Mouse (Mus musculus) right cerebral cortex, postnatal 10 days (tissue): ENCODE measurements at regions not wholly inside any gene's neighbourhood (a gene's known extent, or its start where the extent isn't known, plus 50 kb on each side); places are given as distances from the start of the nearest gene placed in this dataset.

Experiments
- DNase-seq, 2 experiments: peaks; one replicate each; pipeline ENCODE4 v3.0.0; 2021; ENCODE audit warnings: low spot score in 2 of 2

DNA sequence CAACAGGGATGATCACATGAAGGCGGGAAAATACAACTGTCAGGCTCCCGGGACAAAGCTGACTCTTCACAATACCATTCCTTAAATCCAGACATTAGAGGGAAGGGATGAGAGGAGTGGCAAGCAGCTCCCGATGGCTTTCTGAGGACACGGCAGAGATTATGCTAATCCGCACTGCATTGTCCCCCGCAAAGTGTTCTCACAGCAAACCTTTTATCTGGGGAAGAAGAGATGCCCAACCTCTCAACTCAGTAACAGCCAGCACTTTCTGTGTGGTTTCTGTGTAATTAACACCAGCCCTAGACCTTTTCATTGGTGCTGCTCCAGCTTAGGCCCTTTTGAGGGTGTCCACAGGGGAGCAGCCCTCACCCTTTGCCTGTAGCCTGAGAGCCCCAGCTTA is 137.9 kb downstream of the Barhl2 start:
- DNase-seq = no peak

DNA sequence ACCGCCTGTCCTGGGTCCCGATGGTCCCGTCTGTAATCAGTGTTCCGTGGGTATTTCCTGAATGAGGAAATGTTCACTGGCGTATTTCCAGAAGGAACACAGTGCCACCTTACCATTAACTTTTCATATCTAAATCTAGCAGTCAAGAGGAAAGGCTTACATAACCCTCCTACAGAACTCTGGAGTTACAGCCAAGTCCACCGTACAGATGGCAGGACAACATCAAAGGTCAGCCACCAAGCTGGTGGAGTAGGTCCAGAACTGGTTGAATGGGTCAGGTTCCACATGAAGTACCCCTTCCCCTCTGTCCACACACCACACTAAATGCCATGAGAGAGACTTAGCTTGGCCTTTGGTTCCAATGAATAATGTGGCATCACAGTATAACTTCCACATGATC is 139.7 kb downstream of the Barhl2 start:
- no peak for DNase-seq

- DNase-seq = no peak
Observed at GRCm38 (mm10) chr5:106313874-106314273, 144.1 kb downstream of the Barhl2 start.

DNA sequence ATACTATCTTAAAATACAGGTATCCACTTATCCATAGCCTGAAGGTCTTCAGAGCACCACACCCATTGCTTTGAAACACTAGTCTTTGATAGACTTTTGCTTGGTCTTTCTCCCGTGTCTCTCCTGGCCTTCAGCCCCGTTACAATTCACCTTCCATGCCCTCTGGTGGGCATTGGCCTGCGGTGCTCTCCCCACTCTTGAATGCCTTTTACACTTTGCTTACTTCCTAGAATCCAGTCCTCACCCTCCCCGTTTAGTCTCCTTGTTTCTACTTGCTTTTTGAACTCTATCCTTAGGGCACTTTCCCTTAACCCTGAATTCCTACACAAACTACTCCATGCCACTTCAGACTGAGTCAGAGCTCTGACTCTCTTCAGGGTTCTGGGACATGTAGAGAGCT is 156.6 kb downstream of the Barhl2 start:
- DNase-seq = no peak

GRCm38 (mm10) chr5:106296721-106297120 is 161.2 kb downstream of the Barhl2 start:
- no peak for DNase-seq

GRCm38 (mm10) chr5:106295993-106296392 is 162.0 kb downstream of the Barhl2 start:
- DNase-seq = no peak

DNA sequence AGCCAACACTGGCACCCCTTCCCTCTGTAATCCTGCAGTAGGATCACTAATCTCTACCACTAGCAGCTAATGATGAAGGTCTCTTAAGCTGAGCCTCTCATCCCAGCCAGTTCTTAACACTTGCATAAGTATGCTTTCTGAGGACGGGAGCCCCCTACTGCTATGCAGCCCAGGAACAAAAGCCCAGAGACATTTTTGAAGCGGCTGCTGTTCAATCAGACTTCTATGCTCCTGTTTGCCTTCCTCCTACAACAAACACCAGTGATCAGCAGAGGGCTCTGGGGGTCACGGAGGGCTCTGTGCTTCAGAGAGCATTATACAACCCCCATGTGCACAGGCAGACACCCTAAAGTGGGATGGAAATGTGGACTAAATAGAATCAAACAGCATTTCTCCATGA is 162.4 kb downstream of the Barhl2 start:
- no peak for DNase-seq

DNA sequence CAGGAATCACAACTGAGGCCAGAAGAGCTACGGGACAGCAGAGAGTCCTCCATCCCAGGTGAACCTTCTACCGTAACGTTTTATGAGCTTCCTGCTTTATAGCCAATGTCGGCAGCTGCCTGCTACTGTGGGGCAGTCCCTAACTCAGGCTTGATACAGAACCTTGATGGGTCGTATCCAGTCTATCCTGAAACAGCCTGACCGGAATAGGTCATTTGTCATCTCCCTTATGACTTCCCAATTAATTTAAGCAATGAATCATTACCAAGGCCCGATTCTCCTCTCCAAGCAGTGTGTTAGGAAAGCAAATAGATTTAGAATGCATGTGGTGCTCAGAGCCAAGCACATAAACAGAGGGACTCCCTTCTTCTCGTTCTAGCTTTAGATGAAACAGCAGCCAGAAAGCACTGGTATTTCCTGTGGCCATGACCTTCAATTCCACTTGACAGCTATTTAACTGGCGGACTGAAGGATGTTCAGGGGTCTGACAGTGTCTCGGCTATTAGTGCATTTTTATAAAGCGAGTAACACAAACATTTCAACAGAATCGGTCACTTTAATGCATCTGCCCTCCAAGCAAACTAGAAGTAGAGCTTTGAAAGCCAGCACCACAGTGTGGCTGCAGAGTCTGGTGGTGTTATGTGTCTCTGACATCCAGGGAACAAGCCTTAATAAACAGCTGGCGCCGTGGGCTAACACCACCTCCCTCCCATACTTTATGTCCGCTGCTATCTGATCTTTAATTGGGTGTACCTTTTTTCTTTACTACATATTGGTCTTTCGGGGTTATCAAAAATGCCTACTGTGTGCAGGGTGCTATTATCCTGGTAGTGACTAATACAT is 165.4 kb downstream of the Barhl2 start:
- no peak for DNase-seq

DNA sequence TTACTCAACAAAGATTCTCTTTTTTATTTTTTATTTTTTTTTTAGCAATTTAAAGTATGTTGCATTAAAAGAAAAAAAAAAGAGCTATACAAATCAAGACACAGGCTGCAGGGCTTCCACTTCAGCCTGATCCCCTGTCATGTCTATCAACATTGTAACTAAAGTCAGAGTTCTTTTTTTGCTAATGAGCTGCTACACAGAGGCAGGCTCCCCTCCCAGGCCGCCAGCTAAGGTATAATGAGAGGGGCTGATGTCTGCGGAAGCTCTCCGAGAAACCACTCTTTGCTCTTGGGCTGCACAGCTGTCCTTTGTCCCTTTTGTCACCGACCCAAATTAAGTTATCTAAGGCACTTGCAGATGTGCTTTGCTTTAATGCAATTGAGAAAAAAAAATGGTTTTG is 172.8 kb downstream of the Barhl2 start:
- DNase-seq = no peak

DNA sequence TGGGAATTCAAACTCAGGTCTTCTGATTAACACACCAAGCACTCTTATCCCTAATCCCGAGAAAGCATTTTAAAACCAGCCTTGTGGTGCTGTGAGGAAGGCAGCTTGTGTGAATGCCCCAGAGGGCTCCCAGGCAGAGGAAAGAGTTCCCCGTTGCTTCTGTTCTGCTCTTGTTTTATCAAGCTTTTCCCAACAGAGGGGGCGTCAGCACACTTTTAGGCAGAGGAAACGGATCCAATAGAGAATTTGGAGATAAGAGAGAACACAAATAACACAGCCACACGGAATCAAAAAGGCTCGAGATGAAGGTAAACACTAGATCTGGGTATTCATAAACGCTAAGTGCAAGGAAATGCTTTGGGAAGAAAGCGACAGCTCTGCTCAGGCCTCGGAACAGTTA is 173.2 kb downstream of the Barhl2 start:
- no peak for DNase-seq

DNA sequence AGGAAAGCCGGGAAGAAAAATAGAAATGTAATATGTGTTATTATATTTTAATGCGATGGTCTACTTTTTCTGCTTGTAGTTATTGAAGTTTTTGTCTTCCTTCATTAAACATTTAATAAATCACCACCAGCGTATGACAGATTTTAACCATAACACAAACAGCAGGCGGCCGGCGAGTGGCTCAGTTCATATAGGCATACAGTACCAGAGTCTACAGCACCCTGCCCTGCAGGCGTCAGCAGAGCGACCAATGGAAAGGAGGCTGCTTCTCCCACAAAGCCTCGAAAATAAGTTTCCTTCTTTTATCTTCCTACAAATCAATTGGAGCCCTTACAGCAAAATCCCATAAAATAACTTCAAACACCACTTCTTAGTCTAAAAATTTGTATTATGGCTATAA is 175.3 kb downstream of the Barhl2 start:
- DNase-seq = no peak

GRCm38 (mm10) chr5:106277786-106278185 is 180.2 kb downstream of the Barhl2 start:
- no peak for DNase-seq

DNA sequence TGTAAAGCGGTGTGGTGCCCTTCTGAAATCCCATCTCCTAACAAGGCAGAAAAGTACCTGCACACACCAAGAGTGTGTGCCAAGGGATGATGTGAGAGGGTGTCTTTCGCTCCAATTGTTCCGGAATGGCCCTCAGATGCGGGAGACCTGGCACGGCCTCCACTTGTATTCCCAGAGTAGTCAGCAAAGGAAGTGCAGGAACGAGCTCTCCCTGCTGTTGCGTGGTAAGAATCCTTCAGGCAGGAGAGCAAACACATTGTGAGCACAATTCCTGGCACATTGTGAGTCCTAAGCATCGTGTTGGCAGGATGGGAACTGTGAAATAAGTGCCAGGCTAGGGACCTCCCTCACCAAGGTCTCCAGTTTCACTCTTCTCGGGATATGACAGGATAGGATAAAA is 180.7 kb downstream of the Barhl2 start:
- DNase-seq = no peak

DNA sequence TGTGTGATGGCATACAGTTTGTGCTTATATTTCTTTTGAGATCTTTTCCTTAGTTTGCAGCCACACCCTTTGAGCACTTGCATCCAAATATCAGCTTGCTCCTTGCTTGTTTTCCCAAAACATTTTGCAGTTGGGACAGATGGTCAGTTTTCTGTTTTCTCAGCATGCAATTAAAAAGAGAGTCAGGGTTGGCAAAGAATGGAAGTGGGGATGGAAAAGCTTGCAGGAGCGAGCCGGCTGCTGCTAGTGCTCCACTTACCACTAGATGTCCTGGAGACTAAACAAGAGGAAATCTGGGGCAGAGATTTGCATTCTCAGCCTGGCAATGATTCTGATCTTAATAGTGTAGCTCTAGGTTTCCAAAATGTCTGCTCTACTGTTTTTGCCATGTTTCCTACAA is 181.8 kb downstream of the Barhl2 start:
- peak; percentile 57 to 67 for DNase-seq

DNA sequence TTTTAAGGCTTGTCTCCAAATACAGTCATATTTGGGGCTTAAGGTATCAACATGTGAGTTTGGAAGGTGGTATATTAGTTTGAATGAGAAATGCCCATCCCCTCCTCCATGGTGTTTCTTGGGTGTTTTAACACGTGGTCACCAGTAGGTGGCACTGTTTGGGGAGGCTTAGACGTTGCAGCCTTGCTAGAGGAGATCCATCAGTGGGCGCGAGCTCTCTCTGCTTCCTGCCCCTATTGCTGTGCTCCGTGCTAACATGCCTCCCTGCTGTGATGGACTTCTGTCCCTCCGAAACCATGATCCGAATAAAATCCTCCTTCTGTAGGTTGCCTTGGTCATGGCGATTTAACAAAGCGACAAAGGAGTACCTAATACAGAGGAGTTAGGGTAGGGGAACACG is 183.3 kb downstream of the Barhl2 start:
- DNase-seq = no peak

DNA sequence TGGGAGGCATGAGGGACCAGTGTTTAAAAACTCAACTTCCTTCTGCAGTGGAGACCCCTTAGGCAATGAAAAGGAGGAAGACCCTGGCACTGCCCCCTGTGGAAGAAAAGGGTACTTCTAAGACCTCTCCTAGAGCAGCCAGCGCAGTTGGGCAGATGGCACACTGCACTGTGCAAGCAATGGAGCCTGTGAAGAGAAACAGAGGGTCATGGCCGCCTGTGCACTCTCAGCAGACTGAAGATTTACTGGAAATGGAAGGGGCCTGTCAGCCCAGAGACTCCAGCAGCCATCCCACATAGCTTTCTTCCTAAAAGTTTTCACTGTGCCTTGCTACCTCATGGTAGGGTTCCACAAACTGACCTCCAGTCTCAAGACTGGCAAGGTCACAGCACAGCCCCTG is 193.4 kb downstream of the Barhl2 start:
- no peak for DNase-seq

DNA sequence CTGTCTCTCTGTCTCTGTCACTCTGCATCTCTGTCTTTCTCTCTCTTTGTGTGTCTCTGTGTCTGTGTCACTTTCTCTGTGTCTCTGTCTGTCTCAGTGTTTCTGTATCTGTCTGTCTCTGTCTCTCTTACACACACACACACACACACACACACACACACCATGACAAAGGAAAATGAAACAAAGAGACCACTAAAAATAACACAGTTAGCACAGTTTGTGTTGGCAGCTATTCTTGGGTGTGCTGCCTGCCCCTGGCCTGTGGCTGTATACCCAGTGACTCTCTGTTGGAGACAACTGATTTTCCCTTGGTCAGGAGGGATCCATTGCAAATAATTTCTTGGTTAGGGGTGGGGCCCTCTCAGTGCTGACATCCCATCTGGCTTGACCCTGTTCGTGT is 200.8 kb downstream of the Barhl2 start:
- DNase-seq = no peak

DNA sequence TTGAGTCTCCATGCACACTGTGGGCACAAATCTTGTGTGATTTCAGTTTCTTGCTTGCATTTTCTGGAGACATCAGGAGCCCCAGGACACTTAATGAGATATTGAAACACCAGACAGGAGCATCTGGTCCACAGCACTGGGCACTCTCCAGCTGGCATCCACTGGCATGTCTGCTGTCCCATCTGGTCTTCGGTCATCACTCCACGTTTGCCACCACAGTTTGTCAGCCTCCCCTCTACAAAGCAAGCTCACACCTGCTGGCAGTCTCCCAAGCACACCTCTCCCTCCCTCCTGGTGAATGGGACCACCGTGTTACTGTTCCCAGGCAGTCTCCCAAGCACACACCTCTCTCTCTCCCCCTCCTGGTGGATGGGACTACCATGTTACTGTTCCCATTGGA is 228.8 kb downstream of the Barhl2 start:
- no peak for DNase-seq

- no peak for DNase-seq
Observed at GRCm38 (mm10) chr5:106224141-106224540, 233.8 kb downstream of the Barhl2 start.

GRCm38 (mm10) chr5:106209543-106209942 is 248.4 kb downstream of the Barhl2 start:
- no peak for DNase-seq

DNA sequence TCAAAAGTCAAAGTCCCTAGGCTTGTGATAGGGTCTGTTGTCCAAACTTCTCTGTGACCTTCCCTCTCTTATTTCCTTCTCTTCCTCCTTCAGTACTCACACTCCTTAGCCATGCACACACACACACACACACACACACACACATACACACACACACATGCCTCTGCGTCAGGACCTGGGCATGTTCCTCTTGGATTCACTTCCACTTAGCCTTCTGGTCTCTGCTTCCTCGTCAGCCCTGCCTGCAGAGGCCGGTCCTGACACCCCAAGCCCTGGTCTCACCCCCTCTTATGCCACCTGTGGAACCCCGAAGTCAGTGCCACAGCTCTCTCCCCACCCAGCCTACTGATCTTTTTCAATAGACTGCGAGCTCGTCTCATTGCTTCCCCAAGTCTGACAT is 250.3 kb downstream of the Barhl2 start:
- DNase-seq = no peak

- DNase-seq = no peak
Observed at GRCm38 (mm10) chr5:106205724-106206123, 252.2 kb downstream of the Barhl2 start.

GRCm38 (mm10) chr5:106200631-106201030 is 257.3 kb downstream of the Barhl2 start:
- DNase-seq = peak; percentile 39 to 53

DNA sequence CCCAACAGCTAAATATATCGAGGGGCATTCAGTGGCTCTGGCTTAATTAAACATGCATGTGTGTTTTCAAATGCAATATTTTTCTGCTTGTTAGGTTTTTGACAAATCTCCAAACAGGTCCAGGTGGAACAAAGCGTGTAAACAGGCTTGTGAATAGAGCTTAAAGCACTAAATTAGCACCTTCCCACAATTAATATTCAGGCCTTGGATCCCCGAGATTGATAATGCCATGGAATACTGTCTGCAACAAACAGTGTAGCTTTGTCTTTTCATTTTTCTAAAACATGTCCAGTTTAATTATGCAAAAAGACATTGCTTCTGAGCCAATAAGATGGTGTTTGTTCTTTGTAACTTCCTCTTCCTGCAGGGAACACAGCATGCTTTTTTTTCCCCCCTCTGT is 258.9 kb downstream of the Barhl2 start:
- no peak for DNase-seq
